Mouse (Mus musculus): ENCODE results near the gene Rps27l. TPM values are rescaled to one million over a fixed set of nuclear protein-coding genes. Genes with fewer than 3 reads are reported as not detected.

The Rps27l gene
- 31.1 and 36.3 TPM in 2 replicates for polyA plus RNA-seq (2012; rRNA removed)

DNA sequence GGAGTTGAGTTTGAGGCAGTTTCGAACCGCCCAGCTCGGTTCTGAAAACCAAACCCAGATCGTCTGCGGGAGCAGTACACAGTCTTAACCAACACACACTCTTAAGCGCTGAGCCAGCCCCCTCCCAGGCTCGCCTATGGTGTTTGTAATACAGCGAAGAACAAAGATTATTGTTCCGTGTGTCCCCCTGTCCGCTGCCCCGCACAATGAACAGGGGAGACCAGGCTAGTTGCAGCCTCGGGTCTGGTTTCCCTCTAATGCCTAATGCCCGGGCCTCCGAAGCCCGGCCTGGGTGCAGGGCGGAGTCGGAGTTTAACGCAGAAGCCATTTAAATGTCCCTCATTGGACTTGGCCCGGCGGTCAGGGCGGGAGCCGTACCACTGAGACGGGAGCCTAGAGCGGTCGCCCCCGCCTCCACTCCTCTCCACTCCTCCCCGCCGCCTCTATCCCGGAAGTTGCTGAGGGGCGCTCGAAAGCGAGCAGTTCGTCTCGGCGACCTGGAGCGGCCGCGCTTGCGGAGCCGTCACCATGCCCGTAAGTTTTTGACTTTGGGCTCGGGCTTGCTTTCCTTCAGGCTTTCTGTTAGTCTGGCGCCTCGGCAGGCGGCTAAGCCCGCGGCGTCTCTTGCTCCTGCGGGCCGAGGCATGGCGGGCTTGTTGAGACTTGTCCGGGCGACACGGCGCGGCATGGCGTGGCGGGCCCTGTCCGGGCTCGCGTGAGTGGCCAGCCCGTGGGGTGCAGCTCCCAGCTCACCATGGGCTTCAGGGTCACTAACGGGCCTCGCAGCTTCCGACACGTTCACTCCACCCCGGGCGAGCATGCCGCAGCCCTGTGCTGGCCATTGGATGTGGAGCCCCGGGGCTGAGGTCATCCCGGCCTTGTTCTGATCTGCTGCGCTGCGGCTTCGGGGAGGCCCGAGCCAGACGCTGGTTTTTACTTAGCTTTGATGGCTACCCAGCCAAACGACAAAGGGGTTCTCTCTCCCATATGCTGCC lies at the start of gene Rps27l:
Rps27l (plus strand) TSS at position 440 of the 995 bp plus-strand sequence.
- TF ChIP-seq POLR2A (IDR thresholded peaks at IDR 0.05; ENCODE audit: borderline replicate concordance, extremely low read depth, low read depth, low read length) (peak; percentile 74; the same call in 1 of the 2 replicates), CTCF (IDR thresholded peaks at IDR 0.05; ENCODE audit: insufficient read depth, low read length) (no peak)
- Histone ChIP-seq H3K4me1 (ENCODE audit: control insufficient read depth, insufficient read depth, low read length) (peaks cover 2% of the 10 kb centered on the region; the same call in 1 of the 2 replicates), H3K4me3 (replicated peaks; ENCODE audit: extremely low read depth, low read depth, low read length) (peak within 1 kb of the TSS; percentile 83)
- DNase-seq: peak; percentile 90
- WGBS: under 1% methylated on average over 77 of the region's 77 CpGs

DNA sequence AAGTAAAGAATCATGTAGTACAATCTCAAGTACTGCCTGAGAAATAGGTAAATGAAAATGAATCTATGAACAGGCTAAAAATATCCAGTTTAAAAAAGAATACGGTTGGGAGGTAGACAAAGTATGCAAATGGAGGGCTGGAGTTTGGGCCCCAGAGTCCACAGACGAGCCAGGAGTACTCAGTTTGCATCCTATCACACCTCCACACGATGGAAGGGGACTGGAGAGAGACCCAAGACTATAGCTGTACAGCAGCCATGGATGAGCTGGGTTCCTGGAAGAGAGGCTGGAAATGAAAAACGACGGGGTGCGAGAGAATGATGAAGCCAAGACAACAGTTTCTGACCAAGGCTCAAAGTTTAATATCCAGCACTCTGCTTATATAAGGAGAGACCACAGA lies 48.9 kb upstream of the Rps27l start:
- TF ChIP-seq POLR2A (IDR thresholded peaks at IDR 0.05; ENCODE audit: borderline replicate concordance, extremely low read depth, low read depth, low read length) (no peak), CTCF (IDR thresholded peaks at IDR 0.05; ENCODE audit: insufficient read depth, low read length) (no peak)
- Histone ChIP-seq H3K4me1 (ENCODE audit: control insufficient read depth, insufficient read depth, low read length) (peaks cover 6% of the 10 kb centered on the region), H3K4me3 (replicated peaks; ENCODE audit: extremely low read depth, low read depth, low read length) (no peak overlapping the region)
- DNase-seq: no peak
- 75% methylated on average over 6 of the region's 6 CpGs for WGBS

DNA sequence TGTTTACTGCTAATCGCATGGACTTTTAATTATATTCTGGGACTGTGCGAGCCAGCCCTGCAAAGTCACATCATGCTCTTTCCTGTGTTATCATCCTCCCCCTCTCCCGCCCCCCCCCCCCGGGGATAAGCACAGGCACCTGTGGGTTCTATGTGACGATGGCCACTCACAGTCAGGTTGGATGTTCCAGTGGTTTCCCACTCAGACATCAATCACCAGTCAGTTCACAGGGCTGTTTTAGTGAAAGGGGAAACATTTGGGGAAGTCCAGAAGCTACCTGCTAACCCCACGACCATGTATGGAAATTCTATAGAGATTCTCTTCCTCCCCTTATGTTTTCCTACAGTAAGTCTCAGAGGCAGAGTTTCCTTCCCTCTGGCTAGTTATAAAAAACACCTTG lies 48.0 kb upstream of the Rps27l start:
- Histone ChIP-seq H3K4me1 (ENCODE audit: control insufficient read depth, insufficient read depth, low read length) (peaks cover 6% of the 10 kb centered on the region), H3K4me3 (replicated peaks; ENCODE audit: extremely low read depth, low read depth, low read length) (no peak overlapping the region)
- no peak for TF ChIP-seq POLR2A (IDR thresholded peaks at IDR 0.05; ENCODE audit: borderline replicate concordance, extremely low read depth, low read depth, low read length)
- TF ChIP-seq CTCF (IDR thresholded peaks at IDR 0.05; ENCODE audit: insufficient read depth, low read length): no peak
- no peak for DNase-seq
- WGBS: 63% methylated on average over 6 of the region's 6 CpGs

DNA sequence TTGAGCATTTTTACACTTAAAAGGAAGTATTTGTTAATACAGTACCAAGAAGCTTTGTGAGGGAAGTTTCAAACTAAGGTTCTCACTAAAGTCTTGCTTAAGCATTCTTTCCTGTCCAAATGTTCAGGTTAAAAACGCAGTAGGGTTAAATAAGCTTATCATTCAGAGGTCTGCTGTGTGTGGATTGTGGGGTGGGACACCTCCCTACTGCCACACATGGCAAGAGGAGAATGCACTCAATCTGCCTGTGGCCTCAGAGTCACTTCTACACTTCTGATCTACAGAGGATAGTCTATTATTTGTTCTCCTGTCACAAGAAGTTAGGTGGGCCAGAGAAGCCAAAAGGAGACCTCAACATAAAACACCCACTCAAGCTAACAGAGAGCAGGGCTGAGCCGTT lies 46.8 kb upstream of the Rps27l start:
- 44% methylated on average over 2 of the region's 2 CpGs for WGBS
- no peak for DNase-seq
- Histone ChIP-seq H3K4me1 (ENCODE audit: control insufficient read depth, insufficient read depth, low read length) (peaks cover 10% of the 10 kb centered on the region), H3K4me3 (replicated peaks; ENCODE audit: extremely low read depth, low read depth, low read length) (no peak overlapping the region)
- TF ChIP-seq POLR2A (IDR thresholded peaks at IDR 0.05; ENCODE audit: borderline replicate concordance, extremely low read depth, low read depth, low read length): no peak
- no peak for TF ChIP-seq CTCF (IDR thresholded peaks at IDR 0.05; ENCODE audit: insufficient read depth, low read length)

DNA sequence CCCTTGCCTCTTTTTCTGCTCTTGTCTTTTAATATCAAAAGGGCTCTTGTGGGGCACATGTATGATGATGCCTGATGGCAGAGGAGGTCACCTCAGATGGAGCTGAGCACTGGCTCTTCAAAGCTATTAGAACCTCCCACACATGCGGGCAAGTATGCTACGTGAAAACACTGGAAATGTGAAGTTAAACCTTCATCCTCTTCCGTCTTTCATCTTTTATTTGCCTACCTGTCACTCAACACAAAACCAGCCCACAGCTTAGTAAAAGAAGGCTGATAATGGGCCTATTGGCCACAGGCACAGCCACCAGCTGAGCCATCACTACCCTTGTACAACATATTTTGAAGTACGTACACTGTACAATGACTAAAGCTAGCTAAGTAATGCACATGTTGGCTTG lies 46.4 kb upstream of the Rps27l start:
- TF ChIP-seq POLR2A (IDR thresholded peaks at IDR 0.05; ENCODE audit: borderline replicate concordance, extremely low read depth, low read depth, low read length) (no peak), CTCF (IDR thresholded peaks at IDR 0.05; ENCODE audit: insufficient read depth, low read length) (no peak)
- no peak for DNase-seq
- Histone ChIP-seq H3K4me3 (replicated peaks; ENCODE audit: extremely low read depth, low read depth, low read length) (no peak overlapping the region), H3K4me1 (ENCODE audit: control insufficient read depth, insufficient read depth, low read length) (peaks cover 10% of the 10 kb centered on the region)
- 75% methylated on average over 4 of the region's 4 CpGs for WGBS

DNA sequence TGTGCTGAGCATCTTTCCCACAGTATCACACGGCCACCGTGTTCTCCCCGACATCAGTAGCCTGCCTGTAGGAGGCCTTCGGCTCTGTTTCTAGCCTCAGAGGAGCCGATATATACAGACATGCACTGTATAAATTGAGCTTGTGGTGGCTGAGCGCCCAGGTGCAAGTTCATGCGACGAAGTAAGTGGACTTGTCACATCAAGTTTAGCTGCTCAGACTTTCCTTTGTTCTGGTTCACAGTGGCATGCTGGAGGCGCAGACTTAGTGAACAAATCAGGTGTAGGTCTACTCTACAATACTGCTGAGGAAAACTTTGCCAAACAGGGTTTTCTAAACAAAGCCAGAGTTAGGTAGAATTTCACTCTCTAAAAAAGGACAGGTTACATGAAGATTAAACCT lies 39.9 kb upstream of the Rps27l start:
- DNase-seq: no peak
- Histone ChIP-seq H3K4me3 (replicated peaks; ENCODE audit: extremely low read depth, low read depth, low read length) (no peak overlapping the region), H3K4me1 (ENCODE audit: control insufficient read depth, insufficient read depth, low read length) (peaks cover 13% of the 10 kb centered on the region)
- no peak for TF ChIP-seq POLR2A (IDR thresholded peaks at IDR 0.05; ENCODE audit: borderline replicate concordance, extremely low read depth, low read depth, low read length)
- no peak for TF ChIP-seq CTCF (IDR thresholded peaks at IDR 0.05; ENCODE audit: insufficient read depth, low read length)
- 60% methylated on average over 9 of the region's 9 CpGs for WGBS

DNA sequence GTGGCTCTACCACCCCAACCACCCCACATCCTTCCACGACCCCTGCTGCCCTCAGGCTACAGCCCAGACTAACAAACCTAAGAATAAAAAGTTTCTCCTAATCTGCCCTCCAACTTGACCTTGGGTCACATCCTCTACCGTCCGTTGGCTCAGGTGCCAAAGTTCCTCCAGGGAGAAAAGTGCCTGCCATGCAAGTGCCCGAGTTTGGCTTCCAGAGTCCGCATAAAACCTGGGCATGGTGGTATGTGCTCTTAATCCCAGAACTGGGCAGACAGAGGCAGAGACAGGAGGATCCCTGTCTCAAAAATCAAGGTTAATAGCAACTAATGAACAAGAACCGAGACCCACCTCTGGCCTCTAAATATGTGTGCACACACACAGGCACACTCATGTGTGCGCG lies 38.8 kb upstream of the Rps27l start:
- no peak for DNase-seq
- WGBS: 80% methylated on average over 8 of the region's 8 CpGs

DNA sequence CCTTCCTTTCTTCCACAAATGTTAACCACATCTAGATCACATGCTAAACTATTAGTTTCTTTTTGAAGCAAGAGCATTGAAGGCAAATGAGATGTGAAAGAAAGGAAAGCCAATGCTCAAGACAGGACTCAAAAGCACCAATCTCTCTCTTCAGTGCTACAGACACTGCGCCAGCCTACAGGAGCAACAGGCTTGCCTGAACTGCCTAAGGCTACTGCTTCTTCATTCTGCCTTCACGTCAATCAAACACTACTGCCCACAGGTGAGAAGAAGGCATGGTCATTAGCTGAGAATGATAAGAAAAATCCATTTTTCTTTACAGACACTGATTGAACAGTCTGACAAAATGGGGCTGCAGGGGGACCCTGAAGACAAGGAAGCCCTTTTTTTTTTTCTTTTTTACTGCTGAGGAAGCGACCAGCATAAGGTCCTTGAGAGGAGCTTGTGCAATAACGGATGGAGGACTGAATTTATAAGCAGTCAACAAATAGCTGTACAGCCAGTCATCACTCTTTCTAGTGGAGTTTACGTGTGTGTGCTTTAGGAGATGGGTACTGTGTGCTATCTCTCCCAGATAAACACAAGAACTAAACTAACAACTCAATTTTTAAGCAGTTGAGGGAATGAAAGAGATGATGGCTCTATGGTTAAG lies 38.0 kb upstream of the Rps27l start:
- no peak for DNase-seq
- H3K4me1 ChIP-seq (ENCODE audit: control insufficient read depth, insufficient read depth, low read length): peaks cover 13% of the 10 kb centered on the region
- WGBS: 57% methylated on average over 5 of the region's 5 CpGs
- TF ChIP-seq POLR2A (IDR thresholded peaks at IDR 0.05; ENCODE audit: borderline replicate concordance, extremely low read depth, low read depth, low read length) (no peak), CTCF (IDR thresholded peaks at IDR 0.05; ENCODE audit: insufficient read depth, low read length) (no peak)
- H3K4me3 ChIP-seq (replicated peaks; ENCODE audit: extremely low read depth, low read depth, low read length): no peak overlapping the region

More for the DNA sequence above, 38.8 kb upstream of the Rps27l start:
- Histone ChIP-seq H3K4me1 (ENCODE audit: control insufficient read depth, insufficient read depth, low read length) (peaks cover 13% of the 10 kb centered on the region), H3K4me3 (replicated peaks; ENCODE audit: extremely low read depth, low read depth, low read length) (no peak overlapping the region)
- TF ChIP-seq POLR2A (IDR thresholded peaks at IDR 0.05; ENCODE audit: borderline replicate concordance, extremely low read depth, low read depth, low read length) (no peak), CTCF (IDR thresholded peaks at IDR 0.05; ENCODE audit: insufficient read depth, low read length) (no peak)

DNA sequence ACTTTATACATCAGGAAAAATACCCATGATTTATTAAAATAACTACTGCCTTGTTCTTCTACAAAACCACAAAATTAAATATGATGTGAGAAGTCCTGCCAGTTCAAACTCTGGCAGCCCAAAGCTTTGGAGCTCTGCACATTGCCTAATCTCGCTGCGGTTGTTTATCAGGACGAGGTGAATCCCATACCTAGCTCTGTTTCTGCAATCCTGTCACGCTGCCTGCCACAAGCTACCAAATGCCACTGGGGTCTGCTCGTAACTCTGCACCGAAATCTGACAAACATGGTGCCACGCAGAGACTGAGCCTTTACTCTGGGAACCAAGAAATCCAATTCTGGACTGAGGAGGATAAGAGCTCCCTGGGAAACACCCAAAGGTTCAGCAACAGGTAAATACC lies 36.0 kb upstream of the Rps27l start:
- Histone ChIP-seq H3K4me3 (replicated peaks; ENCODE audit: extremely low read depth, low read depth, low read length) (no peak overlapping the region), H3K4me1 (ENCODE audit: control insufficient read depth, insufficient read depth, low read length) (peaks cover 18% of the 10 kb centered on the region)
- WGBS: 80% methylated on average over 7 of the region's 7 CpGs
- no peak for TF ChIP-seq POLR2A (IDR thresholded peaks at IDR 0.05; ENCODE audit: borderline replicate concordance, extremely low read depth, low read depth, low read length)
- TF ChIP-seq CTCF (IDR thresholded peaks at IDR 0.05; ENCODE audit: insufficient read depth, low read length): no peak
- no peak for DNase-seq
